Mouse (Mus musculus): ENCODE measurements around the gene Selp.
A peak's percentile ranks its signal among the peaks of the same experiment; 100 is the strongest.

The Selp gene

GRCm38 (mm10) chr1:164119892-164120776 is 5.1 kb downstream of the Selp start:
- DNase-seq = no peak

GRCm38 (mm10) chr1:164120777-164121158 is 5.7 kb downstream of the Selp start:
- no peak for DNase-seq

- no peak for DNase-seq
These were observed 8.8 kb downstream of the Selp start for GRCm38 (mm10) chr1:164123836-164124235.

- DNase-seq = no peak
These were observed 14.9 kb downstream of the Selp start for GRCm38 (mm10) chr1:164130013-164130412.

GRCm38 (mm10) chr1:164132609-164133008 is 17.5 kb downstream of the Selp start:
- DNase-seq = no peak

- DNase-seq = no peak
These were observed 19.0 kb downstream of the Selp start for GRCm38 (mm10) chr1:164134101-164134500.

- peak in 1 of 2 experiments; percentile 46 for DNase-seq
These were observed 20.3 kb downstream of the Selp start for GRCm38 (mm10) chr1:164135360-164135759.

- peak in 1 of 2 experiments; percentile 48 for DNase-seq
These were observed 20.9 kb downstream of the Selp start for GRCm38 (mm10) chr1:164135960-164136359.

GRCm38 (mm10) chr1:164136636-164137035 is 21.6 kb downstream of the Selp start:
- DNase-seq = no peak

- peak; percentile 62 to 71 for DNase-seq
These were observed 23.5 kb downstream of the Selp start for GRCm38 (mm10) chr1:164138365-164139130.

- no peak for DNase-seq
These were observed 24.4 kb downstream of the Selp start for GRCm38 (mm10) chr1:164139464-164139863.

GRCm38 (mm10) chr1:164149083-164149482 is 34.0 kb downstream of the Selp start:
- DNase-seq = no peak

- no peak for DNase-seq
These were observed 36.5 kb downstream of the Selp start, which contains the start of gene F5 for GRCm38 (mm10) chr1:164151387-164152088. F5 (plus strand) TSS chr1:164151838.

- DNase-seq = no peak
These were observed 37.8 kb downstream of the Selp start for GRCm38 (mm10) chr1:164152836-164153235.

- DNase-seq = no peak
These were observed 39.9 kb downstream of the Selp start for GRCm38 (mm10) chr1:164154983-164155382.

- no peak for DNase-seq
These were observed 43.5 kb downstream of the Selp start for GRCm38 (mm10) chr1:164158571-164158970.

- no peak for DNase-seq
These were observed 44.7 kb downstream of the Selp start for GRCm38 (mm10) chr1:164159781-164160180.

- no peak for DNase-seq
These were observed 47.7 kb downstream of the Selp start for GRCm38 (mm10) chr1:164162745-164163144.

GRCm38 (mm10) chr1:164168818-164169217 is 53.8 kb downstream of the Selp start:
- no peak for DNase-seq

- DNase-seq = no peak
These were observed 55.4 kb downstream of the Selp start for GRCm38 (mm10) chr1:164170434-164170833.

GRCm38 (mm10) chr1:164173145-164173544 is 58.1 kb downstream of the Selp start:
- no peak for DNase-seq

GRCm38 (mm10) chr1:164176856-164177255 is 61.8 kb downstream of the Selp start:
- DNase-seq = no peak

- no peak for DNase-seq
These were observed 63.4 kb downstream of the Selp start for GRCm38 (mm10) chr1:164178429-164178828.
